Mouse (Mus musculus): ENCODE data around the gene Tmem232.

DNA sequence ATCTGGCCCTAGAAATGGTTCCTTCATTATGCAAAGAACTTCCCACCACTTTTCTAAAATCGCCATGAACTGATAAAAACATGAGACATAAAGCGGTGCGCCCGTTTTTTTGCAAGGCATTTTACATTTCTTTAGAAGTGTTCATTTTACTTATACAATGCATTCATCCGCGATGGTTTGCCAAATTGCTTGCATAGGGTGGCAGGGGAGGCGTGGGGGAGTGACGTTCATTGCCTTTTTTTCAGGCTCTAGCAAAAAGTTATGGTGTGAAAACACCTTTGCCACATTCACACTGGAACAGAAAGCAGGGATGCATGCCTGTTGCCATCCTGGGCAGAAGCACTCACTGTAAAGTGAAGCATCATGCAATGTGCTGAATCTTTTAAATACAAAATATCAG, 188.7 kb downstream of the Tmem232 start:
- no peak for TF ChIP-seq CTCF (IDR thresholded peaks at IDR 0.05; ENCODE audit: low read depth)
- TF ChIP-seq EP300 (IDR thresholded peaks at IDR 0.05; ENCODE audit: low read depth) = no peak

Data from liver, postnatal 0 days (tissue).